Mouse (Mus musculus): ENCODE data around the gene Ddx27.
A peak's percentile ranks its signal among the peaks of the same experiment; 100 is the strongest.

Gene Ddx27

DNA sequence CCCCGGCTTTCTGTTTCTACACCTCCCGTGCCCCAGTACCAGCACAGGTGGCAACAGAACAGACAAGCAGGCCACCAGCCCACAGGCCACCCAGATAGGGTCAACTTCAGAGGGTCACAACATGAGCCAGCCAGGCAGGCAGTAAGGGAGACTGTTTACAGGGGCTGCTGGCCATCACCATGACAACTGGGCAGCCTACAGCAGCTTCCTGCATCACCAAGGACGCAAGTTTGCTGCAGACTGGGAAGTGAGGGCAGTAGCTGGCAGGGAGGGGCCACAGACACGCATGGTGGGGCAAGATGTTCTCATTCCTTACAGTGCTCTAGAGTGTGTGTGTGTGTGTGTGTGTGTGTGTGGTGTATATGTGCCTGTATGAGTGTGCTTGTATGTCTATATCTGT is 66.6 kb downstream of the Ddx27 start:
- DNase-seq (ENCODE audit: low read depth, low spot score): peak; percentile 49
